Mouse (Mus musculus): ENCODE results near the gene Olfr1196. TPM values are rescaled to one million over a fixed set of nuclear protein-coding genes. Genes with fewer than 3 reads are reported as not detected.
"Not testable (repeated sequence)": the region's sequence is repeated elsewhere in the genome, so short reads cannot be mapped to it uniquely, and the experiment has no call there.

Olfr1196 gene
- polyA plus RNA-seq (2015; fragmentation: Nextera tagmentation; extraction: Ambion mirVana), result not detected in 2 replicates

DNA sequence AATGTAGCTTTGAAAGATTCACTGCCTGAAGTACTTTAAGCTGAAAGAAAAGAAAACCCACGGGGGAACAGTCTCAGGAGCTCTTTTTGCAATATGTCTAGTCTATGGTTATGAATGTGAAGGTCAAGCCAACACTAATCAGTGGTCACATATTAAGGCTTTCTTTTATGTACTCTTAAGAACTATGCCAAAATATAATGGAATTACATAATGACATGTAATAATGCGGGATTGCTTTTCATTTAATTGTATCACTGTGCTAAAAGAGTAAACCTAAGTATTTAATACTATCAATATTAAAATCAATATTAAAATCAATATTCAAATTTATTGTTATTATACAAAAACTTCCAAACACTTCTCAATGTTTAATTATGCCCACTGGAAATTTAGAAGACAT lies at the start of gene Olfr1196:
TSS of gene Olfr1196 (minus strand) at position 101 of the 400 bp plus-strand sequence.
- no peak within 1 kb of the TSS for H3K9ac ChIP-seq (replicated peaks)
- H3K4me2 ChIP-seq, result no peak within 1 kb of the TSS
- 86% methylated on average over 2 of the region's 2 CpGs for WGBS
- H3K27me3 ChIP-seq (replicated peaks), result no peaks in the 10 kb centered on the region
- no peak for ATAC-seq (ENCODE audit: low FRiP score)
- H3K4me1 ChIP-seq, result no peaks in the 10 kb centered on the region
- H3K9me3 ChIP-seq (replicated peaks), result no peaks in the 10 kb centered on the region
- H3K4me3 ChIP-seq (replicated peaks), result no peak within 1 kb of the TSS
- H3K27ac ChIP-seq (replicated peaks), result no peak within 1 kb of the TSS
- no peaks in the 10 kb centered on the region for H3K36me3 ChIP-seq

DNA sequence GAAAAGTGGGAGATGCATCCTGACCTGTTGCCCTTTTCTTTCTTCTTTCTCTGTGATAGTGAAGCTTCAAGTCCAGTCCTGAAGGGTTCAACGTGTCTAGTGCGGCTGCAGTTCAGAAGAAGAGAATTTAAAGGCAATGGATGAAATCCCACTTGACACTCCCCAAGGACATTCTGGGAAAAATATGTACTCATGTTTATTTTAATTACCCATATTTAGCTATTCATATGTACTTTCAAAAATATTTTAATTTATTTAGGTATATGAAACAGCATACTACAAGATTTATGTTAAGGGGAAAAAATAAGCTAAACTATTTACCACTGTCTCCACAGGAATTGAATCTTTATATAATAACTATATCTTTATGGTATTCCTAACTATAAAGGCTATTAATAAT lies 46.9 kb upstream of the Olfr1196 start, which contains the start of gene Olfr1198:
TSS of gene Olfr1198 (minus strand) at position 101 of the 400 bp plus-strand sequence.
- no peak within 1 kb of the TSS for H3K4me3 ChIP-seq (replicated peaks)
- H3K27me3 ChIP-seq (replicated peaks), result no peaks in the 10 kb centered on the region
- no peaks in the 10 kb centered on the region for H3K9me3 ChIP-seq (replicated peaks)
- H3K4me1 ChIP-seq, result no peaks in the 10 kb centered on the region
- H3K4me2 ChIP-seq, result no peak within 1 kb of the TSS
- H3K36me3 ChIP-seq, result no peaks in the 10 kb centered on the region
- ATAC-seq (ENCODE audit: low FRiP score), result no peak
- H3K27ac ChIP-seq (replicated peaks), result no peak within 1 kb of the TSS
- 98% methylated on average over 2 of the region's 2 CpGs for WGBS
- H3K9ac ChIP-seq (replicated peaks), result no peak within 1 kb of the TSS

DNA sequence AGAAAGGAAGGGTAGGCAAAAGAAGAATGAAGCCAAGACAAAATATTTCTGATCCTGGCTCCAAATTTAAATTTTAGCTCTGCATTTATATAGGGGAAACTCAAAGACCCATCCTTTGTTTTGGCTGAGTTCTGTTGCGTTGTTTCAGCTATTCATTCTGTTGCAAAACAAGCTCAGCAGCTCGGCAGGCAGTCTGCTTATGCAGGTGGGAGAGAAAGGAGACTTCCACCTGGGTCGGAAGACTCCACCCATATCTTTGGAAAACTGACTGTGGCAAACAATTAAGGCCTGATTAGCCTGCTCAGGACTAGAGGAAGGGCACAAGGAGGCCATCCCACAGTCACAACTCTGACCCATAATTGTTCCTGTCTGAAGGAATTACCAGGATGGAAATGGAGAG lies 39.0 kb upstream of the Olfr1196 start:
- Histone ChIP-seq H3K4me1 (no peaks in the 10 kb centered on the region), H3K27me3 (replicated peaks) (no peaks in the 10 kb centered on the region), H3K27ac (replicated peaks) (no peak overlapping the region), H3K36me3 (no peaks in the 10 kb centered on the region), H3K4me2 (no peak overlapping the region), H3K9ac (replicated peaks) (no peak overlapping the region), H3K9me3 (replicated peaks) (no peaks in the 10 kb centered on the region), H3K4me3 (replicated peaks) (no peak overlapping the region)
- 74% methylated on average over 3 of the region's 3 CpGs for WGBS
- ATAC-seq (ENCODE audit: low FRiP score), result no peak

DNA sequence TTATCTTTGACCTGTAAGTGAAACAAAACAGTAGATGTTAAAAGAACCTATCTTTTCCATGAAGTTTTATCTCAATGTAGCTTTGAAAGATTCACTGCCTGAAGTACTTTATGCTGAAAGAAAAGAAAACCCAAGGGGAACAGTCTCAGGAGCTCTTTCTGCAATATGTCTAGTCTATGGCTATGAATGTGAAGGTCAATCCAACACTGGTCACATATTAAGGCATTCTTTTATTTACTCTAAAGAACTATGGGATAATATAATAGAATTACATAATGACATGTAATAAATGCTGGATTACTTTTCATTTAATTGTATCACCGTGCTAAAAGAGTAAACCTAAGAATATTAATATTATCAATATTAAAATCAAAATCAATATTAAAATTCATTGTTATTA lies 27.9 kb upstream of the Olfr1196 start, which contains the start of gene Olfr1197:
TSS of gene Olfr1197 (minus strand) at position 101 of the 400 bp plus-strand sequence.
- 81% methylated on average over 1 of the region's 1 CpGs for WGBS
- Histone ChIP-seq H3K9ac (replicated peaks) (no peak within 1 kb of the TSS), H3K27ac (replicated peaks) (no peak within 1 kb of the TSS), H3K4me3 (replicated peaks) (no peak within 1 kb of the TSS), H3K27me3 (replicated peaks) (no peaks in the 10 kb centered on the region), H3K9me3 (replicated peaks) (no peaks in the 10 kb centered on the region), H3K4me1 (no peaks in the 10 kb centered on the region), H3K4me2 (no peak within 1 kb of the TSS), H3K36me3 (no peaks in the 10 kb centered on the region)
- no peak for ATAC-seq (ENCODE audit: low FRiP score)

DNA sequence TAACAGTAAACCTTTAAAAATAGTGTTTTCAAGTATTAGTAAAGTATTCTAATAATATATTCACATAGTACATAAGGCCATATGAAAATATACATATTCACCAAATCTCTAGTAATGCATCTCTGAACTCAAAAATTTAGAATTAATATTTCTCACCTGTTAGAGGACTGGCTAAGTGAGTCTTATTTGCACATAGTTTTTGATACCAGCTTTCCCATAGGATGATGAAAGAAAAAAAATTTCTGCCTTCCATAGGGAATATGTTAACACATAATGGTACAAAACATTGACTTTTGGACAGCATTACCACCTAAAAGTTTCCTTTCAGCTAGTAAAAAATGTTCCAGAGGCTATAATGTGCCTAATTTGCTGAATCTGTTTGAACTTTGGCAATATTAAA lies 15.3 kb downstream of the Olfr1196 start, which contains the start of gene Olfr1195:
TSS of gene Olfr1195 (minus strand) at position 101 of the 400 bp plus-strand sequence.
- no peak within 1 kb of the TSS for H3K4me2 ChIP-seq
- ATAC-seq (ENCODE audit: low FRiP score), result no peak
- H3K27me3 ChIP-seq (replicated peaks), result no peaks in the 10 kb centered on the region
- H3K36me3 ChIP-seq, result no peaks in the 10 kb centered on the region
- no peak within 1 kb of the TSS for H3K4me3 ChIP-seq (replicated peaks)
- H3K9ac ChIP-seq (replicated peaks), result no peak within 1 kb of the TSS
- no peaks in the 10 kb centered on the region for H3K9me3 ChIP-seq (replicated peaks)
- no peak within 1 kb of the TSS for H3K27ac ChIP-seq (replicated peaks)
- no peaks in the 10 kb centered on the region for H3K4me1 ChIP-seq

DNA sequence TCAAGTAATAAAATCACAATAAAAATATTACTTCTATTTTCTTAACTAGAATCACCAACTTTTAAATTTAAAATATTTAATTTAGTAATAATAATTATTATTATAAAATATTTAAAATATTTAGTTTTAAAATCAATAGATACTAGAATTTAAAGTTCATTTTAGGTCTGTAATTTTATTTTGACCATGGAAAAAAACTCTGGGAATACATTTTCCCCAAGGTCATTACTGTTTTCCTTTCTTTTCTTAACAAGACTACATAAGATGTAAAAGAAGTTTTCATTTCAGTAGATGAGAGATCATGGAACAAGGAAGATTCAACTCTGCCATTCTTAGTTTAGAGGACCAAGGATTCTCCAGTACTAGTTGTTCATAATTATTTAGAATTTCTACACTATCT lies 29.1 kb downstream of the Olfr1196 start, which contains the start of gene Olfr1193:
TSS of gene Olfr1193 (plus strand) at position 301 of the 400 bp plus-strand sequence.
- not testable (repeated sequence) for H3K36me3 ChIP-seq; H3K9ac ChIP-seq (replicated peaks); H3K4me2 ChIP-seq; H3K27ac ChIP-seq (replicated peaks); H3K4me1 ChIP-seq; H3K4me3 ChIP-seq (replicated peaks); H3K9me3 ChIP-seq (replicated peaks); ATAC-seq (ENCODE audit: low FRiP score); H3K27me3 ChIP-seq (replicated peaks)

DNA sequence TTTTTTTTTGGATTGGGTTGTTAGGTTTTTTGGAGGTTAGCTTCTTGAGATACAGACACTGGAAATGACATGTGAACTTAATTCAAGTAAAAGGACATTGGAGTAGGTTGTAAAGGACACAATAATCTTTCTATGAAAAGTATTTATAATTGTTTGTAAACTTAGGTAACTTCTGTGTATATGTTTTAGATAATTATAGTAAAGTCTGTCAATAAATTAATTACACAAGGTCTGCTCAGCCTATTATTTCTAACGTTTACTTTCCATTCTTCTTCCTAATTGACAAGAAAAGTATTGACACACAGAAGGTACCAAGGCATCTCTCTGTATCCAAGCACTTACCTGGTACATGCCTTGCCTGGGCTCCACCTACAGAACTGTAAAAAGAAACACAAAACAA lies 56.2 kb downstream of the Olfr1196 start, which contains the start of gene Olfr1192-ps1:
TSS of gene Olfr1192-ps1 (plus strand) at position 301 of the 400 bp plus-strand sequence.
- ATAC-seq (ENCODE audit: low FRiP score), result no peak
- Histone ChIP-seq H3K9ac (replicated peaks) (no peak within 1 kb of the TSS), H3K9me3 (replicated peaks) (no peaks in the 10 kb centered on the region), H3K4me1 (no peaks in the 10 kb centered on the region), H3K27me3 (replicated peaks) (no peaks in the 10 kb centered on the region), H3K4me2 (no peak within 1 kb of the TSS), H3K27ac (replicated peaks) (no peak within 1 kb of the TSS), H3K36me3 (no peaks in the 10 kb centered on the region), H3K4me3 (replicated peaks) (no peak within 1 kb of the TSS)
- 47% methylated on average over 1 of the region's 1 CpGs for WGBS

Other genes with a start within 250 kb of the Olfr1196 start
- gene Olfr1183, start 249.7 kb downstream of the Olfr1196 start, polyA plus RNA-seq (2015; fragmentation: Nextera tagmentation; extraction: Ambion mirVana), result not detected in 2 replicates
- not detected in 2 replicates for gene Olfr1184, start 221.0 kb downstream of the Olfr1196 start, polyA plus RNA-seq (2015; fragmentation: Nextera tagmentation; extraction: Ambion mirVana)
- not detected in 2 replicates for gene Olfr1185-ps1, start 211.3 kb downstream of the Olfr1196 start, polyA plus RNA-seq (2015; fragmentation: Nextera tagmentation; extraction: Ambion mirVana)
- not detected in 2 replicates for gene Olfr1186, start 186.0 kb downstream of the Olfr1196 start, polyA plus RNA-seq (2015; fragmentation: Nextera tagmentation; extraction: Ambion mirVana)
- not detected in 2 replicates for gene Olfr1188, start 147.7 kb downstream of the Olfr1196 start, polyA plus RNA-seq (2015; fragmentation: Nextera tagmentation; extraction: Ambion mirVana)
- gene Olfr1189, start 118.1 kb downstream of the Olfr1196 start, polyA plus RNA-seq (2015; fragmentation: Nextera tagmentation; extraction: Ambion mirVana), result not detected in 2 replicates
- gene Olfr1191-ps1, start 64.1 kb downstream of the Olfr1196 start, polyA plus RNA-seq (2015; fragmentation: Nextera tagmentation; extraction: Ambion mirVana), result not detected in 2 replicates
- not detected in 2 replicates for gene Olfr1192-ps1, start 56.1 kb downstream of the Olfr1196 start, polyA plus RNA-seq (2015; fragmentation: Nextera tagmentation; extraction: Ambion mirVana)
- not detected in 2 replicates for gene Olfr1193, start 29.0 kb downstream of the Olfr1196 start, polyA plus RNA-seq (2015; fragmentation: Nextera tagmentation; extraction: Ambion mirVana)
- not detected in 2 replicates for gene Olfr1195, start 15.4 kb downstream of the Olfr1196 start, polyA plus RNA-seq (2015; fragmentation: Nextera tagmentation; extraction: Ambion mirVana)
- gene Olfr1197, start 27.8 kb upstream of the Olfr1196 start, polyA plus RNA-seq (2015; fragmentation: Nextera tagmentation; extraction: Ambion mirVana), result not detected in 2 replicates
- gene Olfr1198, start 46.8 kb upstream of the Olfr1196 start, polyA plus RNA-seq (2015; fragmentation: Nextera tagmentation; extraction: Ambion mirVana), result not detected in 2 replicates
- gene Olfr1199, start 55.9 kb upstream of the Olfr1196 start, polyA plus RNA-seq (2015; fragmentation: Nextera tagmentation; extraction: Ambion mirVana), result not detected in 2 replicates
- gene Olfr1200, start 65.9 kb upstream of the Olfr1196 start, polyA plus RNA-seq (2015; fragmentation: Nextera tagmentation; extraction: Ambion mirVana), result not detected in 2 replicates
- gene Olfr1201, start 88.4 kb upstream of the Olfr1196 start, polyA plus RNA-seq (2015; fragmentation: Nextera tagmentation; extraction: Ambion mirVana), result not detected in 2 replicates
- gene Olfr1202, start 109.9 kb upstream of the Olfr1196 start, polyA plus RNA-seq (2015; fragmentation: Nextera tagmentation; extraction: Ambion mirVana), result 0.08 TPM in 1 of 2 replicates, not detected in the other
- not detected in 2 replicates for gene Olfr1205, start 125.1 kb upstream of the Olfr1196 start, polyA plus RNA-seq (2015; fragmentation: Nextera tagmentation; extraction: Ambion mirVana)
- gene Olfr1204, start 144.7 kb upstream of the Olfr1196 start, polyA plus RNA-seq (2015; fragmentation: Nextera tagmentation; extraction: Ambion mirVana), result not detected in 2 replicates
- not detected in 2 replicates for gene Olfr1206, start 158.6 kb upstream of the Olfr1196 start, polyA plus RNA-seq (2015; fragmentation: Nextera tagmentation; extraction: Ambion mirVana)
- gene Olfr1208, start 197.7 kb upstream of the Olfr1196 start, polyA plus RNA-seq (2015; fragmentation: Nextera tagmentation; extraction: Ambion mirVana), result not detected in 2 replicates
- gene Olfr1209, start 210.6 kb upstream of the Olfr1196 start, polyA plus RNA-seq (2015; fragmentation: Nextera tagmentation; extraction: Ambion mirVana), result not detected in 2 replicates
- gene Olfr1211, start 233.5 kb upstream of the Olfr1196 start, polyA plus RNA-seq (2015; fragmentation: Nextera tagmentation; extraction: Ambion mirVana), result not detected in 2 replicates
- gene Olfr1212, start 249.4 kb upstream of the Olfr1196 start, polyA plus RNA-seq (2015; fragmentation: Nextera tagmentation; extraction: Ambion mirVana), result not detected in 2 replicates